Mouse (Mus musculus): Measurements from ENCODE around the gene Gm9758. TPM values are rescaled to one million over a fixed set of nuclear protein-coding genes. Genes with fewer than 3 reads are reported as not detected.

The Gm9758 gene
- polyA plus RNA-seq (2014; fragmentation: Illumina TruSeq; extraction: RNeasy Lipid Tissue Mini Kit (QIAGEN cat#74804); ENCODE audit: insufficient read depth, low read depth, low replicate concordance), result not detected

DNA sequence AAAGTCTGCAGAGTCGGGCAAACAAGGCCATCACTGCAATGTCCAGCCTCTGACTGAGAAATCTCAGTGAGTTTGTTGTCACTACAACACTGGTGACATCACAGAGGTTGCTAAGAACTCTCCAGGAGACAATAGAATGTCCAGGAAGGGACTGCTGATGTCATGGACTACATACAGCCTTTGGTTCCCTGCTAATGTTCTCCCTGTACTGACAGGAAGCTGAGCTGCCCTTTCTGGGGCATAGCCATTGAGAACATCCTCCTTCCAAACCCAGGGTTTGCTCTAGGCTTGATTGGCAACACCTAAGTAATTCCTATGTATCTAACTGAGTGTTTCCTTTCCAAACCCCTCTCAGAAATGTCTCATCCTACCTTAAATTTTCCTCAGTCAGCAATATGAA, at the start of gene Gm9758:
TSS of gene Gm9758 (minus strand) at position 101 of the 400 bp plus-strand sequence.

DNA sequence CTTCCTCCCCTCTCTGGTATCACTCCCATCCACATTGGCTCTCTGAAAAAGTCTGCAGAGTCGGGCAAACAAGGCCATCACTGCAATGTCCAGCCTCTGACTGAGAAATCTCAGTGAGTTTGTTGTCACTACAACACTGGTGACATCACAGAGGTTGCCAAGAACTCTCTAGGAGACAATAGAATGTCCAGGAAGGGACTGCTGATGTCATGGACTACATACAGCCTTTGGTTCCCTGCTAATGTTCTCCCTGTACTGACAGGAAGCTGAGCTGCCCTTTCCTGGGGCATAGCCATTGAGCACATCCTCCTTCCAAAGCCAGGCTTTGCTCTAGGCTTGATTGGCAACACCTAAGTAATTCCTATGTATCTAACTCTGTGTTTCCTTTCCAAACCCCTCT, 23.6 kb upstream of the Gm9758 start, which contains the start of gene Speer4e:
TSS of gene Speer4e (minus strand) at position 101 of the 400 bp plus-strand sequence.

Other genes starting within 250 kb of the Gm9758 start
- not detected for gene Speer4e, start 23.5 kb upstream of the Gm9758 start, polyA plus RNA-seq (2014; fragmentation: Illumina TruSeq; extraction: RNeasy Lipid Tissue Mini Kit (QIAGEN cat#74804); ENCODE audit: insufficient read depth, low read depth, low replicate concordance)
- gene Gm10354, start 64.0 kb upstream of the Gm9758 start, polyA plus RNA-seq (2014; fragmentation: Illumina TruSeq; extraction: RNeasy Lipid Tissue Mini Kit (QIAGEN cat#74804); ENCODE audit: insufficient read depth, low read depth, low replicate concordance), result not detected
- not detected for gene Gm17019, start 118.1 kb upstream of the Gm9758 start, polyA plus RNA-seq (2014; fragmentation: Illumina TruSeq; extraction: RNeasy Lipid Tissue Mini Kit (QIAGEN cat#74804); ENCODE audit: insufficient read depth, low read depth, low replicate concordance)